Mouse (Mus musculus) kidney, embryonic 15.5 days (tissue): ENCODE measurements around the gene Synpo2l. TPM values are rescaled to one million over a fixed set of nuclear protein-coding genes. Genes with fewer than 3 reads are reported as not detected.

Experiments
- ATAC-seq: fragments of 200-750 bp; cut with Nextera tagmentation; replicated peaks from 2 replicates; pipeline ENCODE4 v1.8.0; 2017; ENCODE audit warnings: moderate TSS enrichment; ENCODE audit not compliant: low FRiP score
- H3K27ac ChIP-seq: fragments of 300-500 bp; sonication (generic); 2 replicates; pipeline ENCODE4 v1.5.1; 2015; ENCODE audit warnings: mild to moderate bottlenecking, inconsistent platforms
- H3K27me3 ChIP-seq: fragments of 300-500 bp; sonication (generic); 2 replicates; pipeline ENCODE4 v1.6.1; 2015; ENCODE audit warnings: inconsistent platforms
- H3K36me3 ChIP-seq: fragments of 300-500 bp; sonication (generic); 2 replicates; pipeline ENCODE4 v1.6.1; 2015; ENCODE audit warnings: inconsistent platforms
- H3K4me1 ChIP-seq: fragments of 300-500 bp; sonication (generic); 2 replicates; pipeline ENCODE4 v1.6.1; 2015; ENCODE audit warnings: inconsistent platforms
- H3K4me2 ChIP-seq: fragments of 300-500 bp; sonication (generic); 2 replicates; pipeline ENCODE4 v1.6.1; 2015; ENCODE audit warnings: moderate library complexity, mild to moderate bottlenecking, inconsistent platforms
- H3K4me3 ChIP-seq: fragments of 300-500 bp; sonication (generic); replicated peaks from 2 replicates; pipeline ENCODE4 v1.5.1; 2015; ENCODE audit warnings: mild to moderate bottlenecking, inconsistent platforms
- H3K9ac ChIP-seq: fragments of 300-500 bp; sonication (generic); 2 replicates; pipeline ENCODE4 v1.6.1; 2015; ENCODE audit warnings: mild to moderate bottlenecking, inconsistent platforms
- H3K9me3 ChIP-seq: fragments of 300-500 bp; sonication (generic); replicated peaks from 2 replicates; pipeline ENCODE4 v1.6.1; 2016; ENCODE audit warnings: inconsistent platforms
- WGBS: fragments of 180-500 bp; shearing (Covaris S2); methylation state at CpG from one replicate; pipeline ENCODE4 v1.1.7; 2015; ENCODE audit warnings: mixed read lengths; 5-methylcytosine and 5-hydroxymethylcytosine counted together
- polyA plus RNA-seq: library from polyadenylated mRNA; unstranded; fragments of >200 nt; fragmentation: Nextera tagmentation; extraction: Ambion mirVana; gene quantifications from 2 replicates; pipeline ENCODE4 v1.2.1, GENCODE M21; 2015

The Synpo2l gene
- polyA plus RNA-seq, 1 experiment from 2014 or later: 2.2 TPM

DNA sequence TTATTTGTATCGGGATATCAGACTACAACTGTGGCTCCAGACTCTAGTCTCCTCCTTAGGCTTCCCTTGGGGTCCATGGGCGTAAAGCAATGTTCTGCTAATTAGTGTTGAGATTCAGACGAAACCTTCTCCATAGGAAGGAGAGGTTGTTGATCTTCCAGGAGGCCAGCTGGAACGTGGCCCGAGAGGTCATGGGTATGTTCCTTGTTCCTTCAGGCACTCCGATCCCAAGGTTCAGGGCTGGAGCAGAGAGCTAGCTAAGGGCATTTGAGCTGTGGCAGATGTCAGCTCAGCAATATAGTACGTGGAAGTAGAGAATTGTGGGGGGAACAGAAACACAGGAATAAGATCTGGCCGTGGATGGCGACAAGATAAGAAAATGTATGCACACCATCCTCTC, 12.4 kb downstream of the Synpo2l start:
- H3K4me3 ChIP-seq: no peak overlapping the region

DNA sequence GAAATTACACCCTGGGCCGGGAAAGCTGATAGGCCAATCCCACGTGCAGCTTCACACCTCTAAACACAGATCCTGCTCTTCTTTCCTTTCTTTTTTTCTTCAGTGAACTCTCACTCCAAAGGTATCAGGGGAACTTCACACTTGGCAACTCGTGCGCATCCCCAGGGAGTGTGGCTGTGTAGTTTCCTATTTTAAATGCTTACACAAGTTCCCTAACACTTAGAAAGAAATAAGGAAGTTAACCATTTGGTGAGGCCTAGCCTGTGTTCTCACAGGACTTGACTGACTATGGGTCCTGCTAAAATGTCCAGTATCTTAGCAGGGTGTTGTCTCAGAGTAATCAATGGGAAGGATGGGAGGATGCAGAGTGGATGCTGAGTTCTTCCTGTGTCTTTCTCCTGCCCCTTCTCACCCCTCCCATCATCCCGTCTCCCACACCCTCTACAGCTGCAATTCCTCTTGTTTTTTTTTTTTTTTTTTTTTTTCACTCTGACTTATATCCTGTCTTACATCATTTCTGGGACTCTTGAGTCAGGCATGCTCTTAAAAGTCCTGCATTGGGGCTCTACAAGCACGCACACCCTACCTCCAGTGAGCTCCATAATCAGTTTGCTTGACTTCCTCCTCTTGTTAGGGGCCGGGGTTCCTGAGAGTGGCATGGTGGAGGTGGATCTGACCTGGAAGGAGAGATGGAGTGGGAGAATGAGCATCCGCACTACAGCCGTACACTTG, 13.3 kb downstream of the Synpo2l start:
- no peak for ATAC-seq

More for the DNA sequence above, 12.4 kb downstream of the Synpo2l start:
- no peak overlapping the region for H3K4me2 ChIP-seq
- no peak for ATAC-seq
- H3K36me3 ChIP-seq: no peaks in the 10 kb centered on the region
- 50% methylated on average over 9 of the region's 9 CpGs for WGBS
- no peak overlapping the region for H3K9ac ChIP-seq
- no peaks in the 10 kb centered on the region for H3K27me3 ChIP-seq
- no peak overlapping the region for H3K27ac ChIP-seq
- peaks cover 26% of the 10 kb centered on the region for H3K4me1 ChIP-seq
- no peaks in the 10 kb centered on the region for H3K9me3 ChIP-seq

DNA sequence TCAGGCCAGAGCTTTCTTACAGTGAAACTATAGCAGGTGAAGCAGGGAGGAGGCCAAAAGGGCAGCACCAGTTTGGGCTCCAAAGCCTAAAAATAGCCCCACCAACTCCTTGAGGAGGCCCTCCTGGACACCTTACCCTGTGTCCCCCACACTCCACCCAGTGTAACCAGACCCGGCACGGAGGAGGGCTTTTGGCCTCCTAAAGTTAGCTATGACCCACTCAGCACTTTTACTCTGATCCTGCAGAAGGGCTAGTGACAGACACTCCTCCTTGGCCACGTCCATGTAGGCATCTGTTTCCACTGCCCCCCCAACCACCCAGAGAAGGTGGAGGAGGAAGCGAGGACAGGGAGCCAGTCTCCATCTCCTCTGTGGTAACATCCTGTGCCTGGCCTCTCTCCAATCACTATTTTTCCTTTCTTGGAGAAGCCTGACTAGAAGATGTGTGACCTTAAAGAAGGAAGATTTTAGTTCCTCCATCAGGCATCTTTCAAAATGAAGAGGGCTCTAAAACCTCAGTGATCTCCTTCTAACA, 16.4 kb downstream of the Synpo2l start:
- H3K4me2 ChIP-seq: no peak overlapping the region
- 43% methylated on average over 4 of the region's 4 CpGs for WGBS
- no peak overlapping the region for H3K9ac ChIP-seq
- peaks cover 22% of the 10 kb centered on the region for H3K4me1 ChIP-seq
- H3K4me3 ChIP-seq: no peak overlapping the region
- no peak overlapping the region for H3K27ac ChIP-seq
- no peaks in the 10 kb centered on the region for H3K9me3 ChIP-seq
- 0 out of 2 replicates have a peak, but pooled peaks have one; percentile 33 for ATAC-seq
- no peaks in the 10 kb centered on the region for H3K36me3 ChIP-seq
- H3K27me3 ChIP-seq: no peaks in the 10 kb centered on the region

More for the DNA sequence above, 13.3 kb downstream of the Synpo2l start:
- no peak overlapping the region for H3K4me3 ChIP-seq
- peaks cover 22% of the 10 kb centered on the region for H3K4me1 ChIP-seq
- 59% methylated on average over 9 of the region's 9 CpGs for WGBS
- H3K9ac ChIP-seq: no peak overlapping the region
- no peaks in the 10 kb centered on the region for H3K27me3 ChIP-seq
- H3K27ac ChIP-seq: no peak overlapping the region
- no peaks in the 10 kb centered on the region for H3K9me3 ChIP-seq
- H3K4me2 ChIP-seq: no peak overlapping the region
- no peaks in the 10 kb centered on the region for H3K36me3 ChIP-seq

DNA sequence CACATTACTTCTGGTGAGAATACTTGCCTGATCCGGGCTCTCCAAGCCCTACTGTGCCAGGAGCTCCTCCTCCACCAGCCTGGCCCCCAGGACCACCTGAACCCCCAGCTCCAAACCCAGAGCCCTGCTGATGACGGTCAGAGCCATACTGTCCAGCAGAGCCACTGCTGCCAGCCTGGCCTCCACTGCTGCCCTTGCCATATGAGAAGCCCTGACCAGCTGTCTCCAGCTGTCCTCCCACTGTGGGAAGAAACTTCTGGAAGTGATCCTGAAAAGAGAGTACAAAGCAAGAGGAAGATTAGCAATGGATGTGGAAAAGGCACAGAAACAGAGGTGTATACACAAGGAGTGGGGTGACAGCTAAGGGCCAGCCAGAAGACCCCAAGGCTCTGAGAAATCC, 17.2 kb downstream of the Synpo2l start:
- no peak for ATAC-seq

DNA sequence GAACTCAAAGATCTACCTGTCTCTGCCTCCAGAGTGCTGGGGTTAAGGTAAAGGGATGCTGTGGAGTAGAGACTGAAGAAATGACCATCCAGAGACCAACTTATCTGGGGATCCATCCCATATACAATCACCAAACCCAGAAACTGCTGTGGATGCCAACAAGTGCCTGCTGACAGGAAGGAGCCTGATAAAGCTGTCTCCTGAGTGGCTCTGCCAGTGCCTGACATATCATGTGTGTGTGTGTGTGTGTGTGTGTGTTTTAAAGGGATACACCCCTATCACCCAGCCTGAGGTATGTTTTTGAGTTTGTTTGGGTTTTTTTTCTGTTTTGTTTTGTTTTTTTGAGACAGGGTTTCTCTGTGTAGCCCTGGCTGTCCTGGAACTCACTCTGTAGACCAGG, 21.8 kb downstream of the Synpo2l start:
- H3K4me3 ChIP-seq: no peak overlapping the region
- no peaks in the 10 kb centered on the region for H3K27me3 ChIP-seq
- H3K36me3 ChIP-seq: no peaks in the 10 kb centered on the region
- H3K4me2 ChIP-seq: no peak overlapping the region
- no peak for ATAC-seq
- H3K9ac ChIP-seq: no peak overlapping the region
- no peak overlapping the region for H3K27ac ChIP-seq
- H3K9me3 ChIP-seq: no peaks in the 10 kb centered on the region
- H3K4me1 ChIP-seq: peaks cover 9% of the 10 kb centered on the region

More for the DNA sequence above, 17.2 kb downstream of the Synpo2l start:
- Histone ChIP-seq H3K36me3 (no peaks in the 10 kb centered on the region), H3K9me3 (no peaks in the 10 kb centered on the region), H3K27me3 (no peaks in the 10 kb centered on the region), H3K4me3 (no peak overlapping the region), H3K27ac (no peak overlapping the region), H3K9ac (no peak overlapping the region), H3K4me2 (no peak overlapping the region), H3K4me1 (peaks cover 15% of the 10 kb centered on the region; the same call in 1 of the 2 replicates)
- WGBS: 51% methylated on average over 2 of the region's 2 CpGs

DNA sequence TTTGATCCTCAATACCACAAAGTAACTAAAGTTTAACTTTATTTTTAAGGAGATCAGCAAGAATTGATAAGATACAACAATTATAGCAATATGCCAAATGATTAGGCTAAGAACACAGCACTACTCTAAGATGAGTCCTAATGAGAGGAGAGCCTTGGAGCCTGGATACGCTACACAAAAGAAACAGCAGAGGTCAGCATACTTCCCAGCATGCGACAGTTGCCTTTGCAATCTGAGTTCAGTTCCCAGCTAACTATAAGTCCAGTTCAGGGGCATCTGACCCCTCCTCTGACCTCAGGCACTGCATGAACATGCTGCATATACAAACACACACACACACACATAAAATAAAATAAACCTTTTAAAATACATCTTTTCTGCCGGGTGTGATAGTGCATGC, 22.6 kb downstream of the Synpo2l start:
- H3K27me3 ChIP-seq: no peaks in the 10 kb centered on the region
- H3K4me2 ChIP-seq: no peak overlapping the region
- no peak overlapping the region for H3K4me3 ChIP-seq
- H3K36me3 ChIP-seq: no peaks in the 10 kb centered on the region
- WGBS: 38% methylated on average over 3 of the region's 3 CpGs
- peaks cover 8% of the 10 kb centered on the region for H3K4me1 ChIP-seq
- no peak overlapping the region for H3K9ac ChIP-seq
- H3K9me3 ChIP-seq: no peaks in the 10 kb centered on the region
- no peak for ATAC-seq
- H3K27ac ChIP-seq: no peak overlapping the region

DNA sequence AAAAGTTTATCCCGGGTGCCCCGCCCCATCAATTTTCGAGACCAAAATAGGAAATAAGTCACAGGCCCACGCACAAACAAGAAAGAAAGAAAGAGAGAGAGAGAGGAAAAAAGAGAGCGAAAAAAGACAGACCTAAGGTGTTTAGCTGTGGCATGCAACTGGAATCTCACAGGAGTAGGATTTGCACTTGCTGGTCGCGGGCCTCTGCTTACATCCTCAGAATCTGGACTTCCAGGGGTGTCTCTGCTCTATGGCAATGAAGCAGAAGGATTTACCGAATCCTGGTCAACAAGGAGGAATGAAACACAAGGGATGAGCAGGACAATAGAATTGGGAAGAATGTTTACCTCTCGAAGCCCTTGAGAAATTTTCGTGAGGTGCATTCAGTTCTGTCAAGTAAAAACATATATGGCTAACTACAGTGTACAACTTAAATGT, 26.7 kb downstream of the Synpo2l start:
- ATAC-seq: peak; percentile 5; the same call in 1 of the 2 replicates
- WGBS: 16% methylated on average over 10 of the region's 10 CpGs
- peaks cover 13% of the 10 kb centered on the region for H3K4me1 ChIP-seq
- peak overlapping the region; percentile 82 for H3K9ac ChIP-seq
- no peaks in the 10 kb centered on the region for H3K27me3 ChIP-seq
- no peaks in the 10 kb centered on the region for H3K9me3 ChIP-seq
- peak overlapping the region; percentile 72 for H3K4me2 ChIP-seq
- H3K4me3 ChIP-seq: peak overlapping the region; percentile 85
- no peaks in the 10 kb centered on the region for H3K36me3 ChIP-seq
- peak overlapping the region; percentile 96 for H3K27ac ChIP-seq

DNA sequence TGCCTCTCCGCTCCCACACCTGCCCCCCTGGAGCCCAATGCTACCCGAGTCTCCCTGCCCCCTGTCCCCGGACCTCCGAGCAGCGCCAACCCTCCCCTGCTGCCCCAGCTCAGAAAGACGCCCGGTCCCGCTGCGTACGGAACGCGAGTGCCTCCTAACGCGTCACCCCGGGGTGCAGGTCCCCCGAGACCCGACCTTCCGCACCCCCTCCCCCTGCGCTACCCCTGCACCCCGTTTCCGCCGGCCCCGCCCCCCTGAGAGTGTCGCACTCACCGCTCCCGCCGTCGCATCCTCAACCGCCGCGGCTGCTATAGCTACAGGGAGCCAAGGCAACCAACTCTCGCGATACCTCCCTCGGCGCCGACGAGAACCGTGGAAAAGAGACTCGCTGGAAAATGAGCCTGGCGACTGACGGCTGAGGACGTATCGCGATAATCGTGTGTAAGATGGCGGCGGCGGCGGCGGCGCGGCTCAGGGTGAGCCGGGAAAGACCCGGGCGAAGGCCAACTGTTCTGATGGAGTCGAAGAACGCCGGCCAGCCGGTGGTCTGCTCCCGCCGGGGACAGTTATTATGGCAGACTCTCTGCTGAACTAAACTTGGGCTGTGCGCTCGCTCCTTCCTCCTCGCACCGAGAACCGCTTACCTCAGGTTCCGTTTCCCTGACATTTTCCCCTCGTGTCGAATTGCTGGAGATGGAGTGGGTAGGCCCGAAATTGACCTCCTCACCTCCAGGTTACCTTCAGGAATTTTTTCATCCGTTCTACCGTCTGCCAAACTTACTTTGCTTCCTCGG, 27.3 kb downstream of the Synpo2l start, which contains the start of gene Usp54:
Gene Usp54 (minus strand): TSS at position 420 of the 794 bp plus-strand sequence.
- H3K9me3 ChIP-seq: no peaks in the 10 kb centered on the region
- H3K36me3 ChIP-seq: no peaks in the 10 kb centered on the region
- peak within 1 kb of the TSS; percentile 96 for H3K27ac ChIP-seq
- peak within 1 kb of the TSS; percentile 82 for H3K9ac ChIP-seq
- H3K27me3 ChIP-seq: no peaks in the 10 kb centered on the region
- WGBS: under 1% methylated on average over 71 of the region's 73 CpGs
- peak within 1 kb of the TSS; percentile 85 for H3K4me3 ChIP-seq
- H3K4me1 ChIP-seq: peaks cover 13% of the 10 kb centered on the region
- H3K4me2 ChIP-seq: peak within 1 kb of the TSS; percentile 87
- ATAC-seq: peak; percentile 96

DNA sequence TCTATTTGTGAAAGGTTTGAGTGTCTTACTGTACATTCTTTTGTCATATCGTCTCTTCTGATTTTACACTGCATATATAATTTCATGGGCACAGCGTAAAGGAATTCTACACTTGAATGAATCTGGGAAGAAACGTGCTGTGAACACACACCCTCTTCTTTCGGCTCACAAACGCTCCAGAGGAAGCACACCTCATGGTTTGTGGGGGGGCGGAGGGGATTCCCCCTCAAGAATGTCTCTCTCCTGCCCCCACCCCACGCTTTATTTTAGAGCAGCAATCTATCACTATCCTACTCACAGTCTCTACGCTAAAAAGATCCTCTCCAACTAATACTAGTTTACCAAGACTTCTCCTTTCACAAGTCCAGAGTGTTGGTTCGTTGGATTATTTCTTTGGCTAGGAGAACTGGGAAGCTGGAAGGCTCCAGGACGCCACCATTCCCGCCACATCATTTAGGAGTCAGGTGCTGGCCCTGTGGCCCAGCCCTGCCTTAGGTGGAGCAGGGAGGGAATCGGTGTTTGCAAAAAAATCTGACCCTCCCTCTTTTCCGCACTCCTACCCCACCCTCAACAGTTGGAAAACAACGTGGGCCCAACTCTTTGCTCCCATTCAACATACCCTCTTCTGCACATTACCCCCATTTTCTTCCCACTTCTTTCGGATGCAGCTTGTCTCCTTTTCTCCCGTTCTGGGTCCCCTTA, 28.1 kb downstream of the Synpo2l start:
- Histone ChIP-seq H3K27me3 (no peaks in the 10 kb centered on the region), H3K4me2 (peak overlapping the region; percentile 87), H3K9ac (peak overlapping the region; percentile 82), H3K27ac (peak overlapping the region; percentile 96), H3K4me3 (peak overlapping the region; percentile 85), H3K4me1 (peaks cover 13% of the 10 kb centered on the region), H3K36me3 (no peaks in the 10 kb centered on the region), H3K9me3 (no peaks in the 10 kb centered on the region)
- WGBS: 2% methylated on average over 16 of the region's 16 CpGs
- ATAC-seq: peak; percentile 68

DNA sequence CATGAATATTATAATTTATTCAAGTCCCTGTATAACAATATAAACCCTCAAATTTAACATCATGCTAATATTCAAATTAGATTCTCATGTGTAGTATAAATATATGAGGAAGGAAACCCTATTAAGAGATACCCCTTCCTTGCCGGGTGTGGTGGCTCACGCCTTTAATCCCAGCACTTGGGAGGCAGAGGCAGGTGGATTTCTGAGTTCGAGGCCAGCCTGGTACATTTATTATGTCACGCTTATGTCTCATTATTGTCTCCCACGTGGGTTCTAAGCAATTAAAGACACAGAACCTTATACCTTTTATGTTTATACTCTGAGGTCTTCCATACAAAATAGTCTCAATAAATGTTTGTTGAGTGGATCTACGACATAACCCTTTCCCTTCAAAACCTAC, 29.5 kb downstream of the Synpo2l start:
- no peak overlapping the region for H3K4me3 ChIP-seq
- peaks cover 13% of the 10 kb centered on the region for H3K4me1 ChIP-seq
- H3K4me2 ChIP-seq: no peak overlapping the region
- H3K27ac ChIP-seq: no peak overlapping the region
- H3K9ac ChIP-seq: no peak overlapping the region
- no peaks in the 10 kb centered on the region for H3K27me3 ChIP-seq
- ATAC-seq: no peak
- H3K9me3 ChIP-seq: no peaks in the 10 kb centered on the region
- no peaks in the 10 kb centered on the region for H3K36me3 ChIP-seq
- 91% methylated on average over 6 of the region's 6 CpGs for WGBS

DNA sequence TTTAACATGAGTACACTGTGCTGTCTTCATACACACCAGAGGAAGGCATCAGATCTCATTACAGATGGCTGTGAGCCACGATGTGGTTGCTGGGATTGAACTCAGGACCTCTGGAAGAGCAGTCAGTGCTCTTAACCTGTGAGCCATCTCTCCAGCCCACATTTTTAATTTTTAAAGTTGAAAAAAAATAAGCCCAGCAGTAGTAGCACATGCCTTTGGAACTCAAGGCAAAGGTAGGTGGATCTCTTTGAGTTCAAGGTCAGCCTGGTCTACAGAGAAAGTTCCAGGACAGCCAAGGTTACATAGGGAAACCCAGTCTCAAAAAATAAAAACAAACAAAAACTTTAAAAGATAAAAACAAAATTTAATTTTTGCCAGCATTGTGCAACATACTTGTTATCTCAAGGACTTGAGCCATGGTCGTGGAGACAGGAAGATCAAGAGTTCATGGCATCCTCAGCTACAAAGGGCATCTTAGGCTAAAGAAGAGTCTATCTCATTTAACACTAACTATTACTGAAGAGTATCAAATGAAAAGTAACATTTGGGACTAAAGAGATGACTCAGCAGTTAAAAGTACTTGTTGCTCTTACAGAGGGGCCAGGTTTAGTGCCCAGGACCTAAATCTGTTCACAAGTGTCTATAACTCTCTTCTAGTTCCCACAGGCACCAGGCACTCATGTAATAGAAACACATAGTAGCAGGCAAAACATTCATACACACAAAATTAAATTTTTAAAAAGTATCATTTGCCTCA, 30.2 kb downstream of the Synpo2l start:
- 76% methylated on average over 2 of the region's 2 CpGs for WGBS
- H3K9me3 ChIP-seq: no peaks in the 10 kb centered on the region
- no peak overlapping the region for H3K27ac ChIP-seq
- no peak overlapping the region for H3K9ac ChIP-seq
- no peak overlapping the region for H3K4me3 ChIP-seq
- no peaks in the 10 kb centered on the region for H3K27me3 ChIP-seq
- H3K4me2 ChIP-seq: no peak overlapping the region
- no peaks in the 10 kb centered on the region for H3K36me3 ChIP-seq
- peaks cover 13% of the 10 kb centered on the region for H3K4me1 ChIP-seq
- no peak for ATAC-seq
